Mouse (Mus musculus): ENCODE measurements around the gene 4930444G20Rik. TPM values are rescaled to one million over a fixed set of nuclear protein-coding genes. Genes with fewer than 3 reads are reported as not detected.
"Not testable (repeated sequence)": the region's sequence is repeated elsewhere in the genome, so short reads cannot be mapped to it uniquely, and the experiment has no call there.

4930444G20Rik gene
- not detected in 2 replicates for total RNA-seq (2017)

GRCm38 (mm10) chr10:22067979-22068378 lies at the start of gene 4930444G20Rik:
Gene 4930444G20Rik (minus strand): TSS chr10:22068079.
- not testable (repeated sequence) for ATAC-seq (replicated peaks; ENCODE audit: low read depth, poor library complexity, severe bottlenecking)

GRCm38 (mm10) chr10:22074531-22074930 lies 6.7 kb upstream of the 4930444G20Rik start:
- peak; percentile 81 for ATAC-seq (replicated peaks; ENCODE audit: low read depth, poor library complexity, severe bottlenecking)

- no peak for ATAC-seq (replicated peaks; ENCODE audit: low read depth, poor library complexity, severe bottlenecking)
Observed at GRCm38 (mm10) chr10:22072739-22073138, 4.9 kb upstream of the 4930444G20Rik start.

GRCm38 (mm10) chr10:22070576-22070975 lies 2.7 kb upstream of the 4930444G20Rik start:
- no peak for ATAC-seq (replicated peaks; ENCODE audit: low read depth, poor library complexity, severe bottlenecking)

- ATAC-seq (replicated peaks; ENCODE audit: low read depth, poor library complexity, severe bottlenecking), result 0 out of 2 replicates have a peak, but pooled peaks have one; percentile 56
Observed at GRCm38 (mm10) chr10:22070168-22070567, 2.3 kb upstream of the 4930444G20Rik start.

GRCm38 (mm10) chr10:22059415-22059814 lies 8.5 kb downstream of the 4930444G20Rik start:
- peak; percentile 38 for ATAC-seq (replicated peaks; ENCODE audit: low read depth, poor library complexity, severe bottlenecking)

- ATAC-seq (replicated peaks; ENCODE audit: low read depth, poor library complexity, severe bottlenecking), result no peak
Observed at GRCm38 (mm10) chr10:22059026-22059325, 8.9 kb downstream of the 4930444G20Rik start.

- peak; percentile 98 for ATAC-seq (replicated peaks; ENCODE audit: low read depth, poor library complexity, severe bottlenecking)
Observed at GRCm38 (mm10) chr10:22058218-22059025, 9.5 kb downstream of the 4930444G20Rik start.

- ATAC-seq (replicated peaks; ENCODE audit: low read depth, poor library complexity, severe bottlenecking), result no peak
Observed at GRCm38 (mm10) chr10:22055308-22055707, 12.6 kb downstream of the 4930444G20Rik start.

- ATAC-seq (replicated peaks; ENCODE audit: low read depth, poor library complexity, severe bottlenecking), result not testable (repeated sequence)
Observed at GRCm38 (mm10) chr10:22036256-22036655, 31.6 kb downstream of the 4930444G20Rik start.

GRCm38 (mm10) chr10:22034303-22034702 lies 33.6 kb downstream of the 4930444G20Rik start:
- no peak for ATAC-seq (replicated peaks; ENCODE audit: low read depth, poor library complexity, severe bottlenecking)

GRCm38 (mm10) chr10:22018618-22019017 lies 49.3 kb downstream of the 4930444G20Rik start:
- ATAC-seq (replicated peaks; ENCODE audit: low read depth, poor library complexity, severe bottlenecking), result no peak

- no peak for ATAC-seq (replicated peaks; ENCODE audit: low read depth, poor library complexity, severe bottlenecking)
Observed at GRCm38 (mm10) chr10:22017469-22018159, 50.3 kb downstream of the 4930444G20Rik start.

Other genes starting within 250 kb of the 4930444G20Rik start
- 3.1 and 5.3 TPM in 2 replicates for gene Sgk1, start 185.9 kb downstream of the 4930444G20Rik start, total RNA-seq (2017)
- 0.44 and 11.7 TPM in 2 replicates for gene E030030I06Rik, start 81.2 kb upstream of the 4930444G20Rik start, total RNA-seq (2017)
- gene Raet1e, start 90.5 kb upstream of the 4930444G20Rik start, total RNA-seq (2017), result not detected in 2 replicates
- not detected in 2 replicates for gene H60b, start 90.5 kb upstream of the 4930444G20Rik start, total RNA-seq (2017)

Data from common myeloid progenitor, adult 5-6 weeks (primary cell).